Mouse (Mus musculus): Measurements from ENCODE around the gene Shisa8. TPM values are rescaled to one million over a fixed set of nuclear protein-coding genes. Genes with fewer than 3 reads are reported as not detected.

The Shisa8 gene
- polyA plus RNA-seq, 1 experiment from 2014 or later = 0.19 TPM

DNA sequence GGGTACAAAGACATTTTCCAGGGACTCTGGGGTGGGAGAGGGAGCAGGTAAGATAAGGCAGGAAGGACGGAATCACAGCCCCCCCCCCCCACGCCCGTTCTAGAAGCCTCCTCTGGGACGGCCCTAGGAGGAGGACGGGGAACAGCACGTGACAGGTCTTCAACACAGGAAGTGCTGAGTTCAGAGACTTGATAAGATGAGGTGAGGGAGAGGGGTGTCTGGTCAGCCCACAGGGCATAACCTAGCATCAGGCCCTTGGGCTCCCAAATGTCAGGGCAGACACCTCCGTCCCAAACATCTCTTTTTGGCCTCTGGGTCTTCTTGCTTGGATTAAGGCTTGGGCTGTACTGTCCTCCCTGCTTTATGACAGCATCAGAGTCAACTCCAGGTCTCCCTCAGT lies 10.6 kb upstream of the Shisa8 start:
- Histone ChIP-seq H3K4me2 (peak overlapping the region; percentile 72), H3K36me3 (no peaks in the 10 kb centered on the region), H3K27ac (ENCODE audit: poor library complexity, severe bottlenecking) (no peak overlapping the region), H3K4me1 (replicated peaks) (peaks cover 18% of the 10 kb centered on the region), H3K9ac (no peak overlapping the region), H3K9me3 (replicated peaks) (no peaks in the 10 kb centered on the region), H3K4me3 (peak overlapping the region; percentile 36; the same call in 1 of the 2 replicates), H3K27me3 (replicated peaks) (peaks cover 79% of the 10 kb centered on the region)
- 11% methylated on average over 7 of the region's 7 CpGs for WGBS
- ATAC-seq (ENCODE audit: insufficient number of reproducible peaks, low FRiP score) = no peak

DNA sequence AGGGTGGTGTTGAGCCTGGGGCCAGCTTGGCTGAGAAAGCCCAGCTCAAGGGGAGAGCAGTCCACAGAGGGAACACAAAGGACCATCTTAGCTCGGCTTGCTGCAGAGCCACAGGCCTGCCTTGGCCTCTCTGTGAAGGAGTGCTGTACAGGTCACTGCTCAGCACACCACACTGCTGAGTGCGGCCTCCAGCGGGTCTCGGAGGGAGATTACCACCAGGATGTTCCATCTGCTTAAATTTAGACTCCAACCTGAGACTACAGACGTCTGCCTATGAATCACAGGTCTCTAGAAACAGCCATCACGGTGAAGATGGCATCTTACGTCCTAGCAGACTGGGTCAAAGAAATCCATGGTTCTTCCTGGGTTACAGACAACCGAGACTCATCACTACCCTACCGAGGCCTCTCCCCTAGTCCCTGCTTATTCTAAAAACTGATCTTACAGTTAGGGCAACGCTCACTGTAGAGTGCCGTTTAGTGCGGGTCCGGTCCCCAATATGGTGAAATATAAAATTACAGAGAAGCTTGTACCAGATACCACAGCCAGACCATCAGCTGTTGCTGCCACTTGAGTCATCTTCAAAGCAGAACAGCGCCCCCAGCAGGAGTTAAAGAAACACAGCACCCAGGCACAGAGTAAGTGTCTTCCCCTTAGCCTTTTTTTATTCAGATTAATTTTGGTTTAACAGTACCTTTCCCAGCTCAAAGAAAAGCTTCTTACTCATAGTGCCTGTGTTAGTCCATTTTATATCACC lies 8.7 kb upstream of the Shisa8 start:
- Histone ChIP-seq H3K27ac (ENCODE audit: poor library complexity, severe bottlenecking) (no peak overlapping the region), H3K4me1 (replicated peaks) (peaks cover 29% of the 10 kb centered on the region), H3K4me3 (no peak overlapping the region), H3K9me3 (replicated peaks) (no peaks in the 10 kb centered on the region), H3K27me3 (replicated peaks) (peaks cover 91% of the 10 kb centered on the region), H3K36me3 (no peaks in the 10 kb centered on the region), H3K4me2 (no peak overlapping the region), H3K9ac (no peak overlapping the region)
- ATAC-seq (ENCODE audit: insufficient number of reproducible peaks, low FRiP score) = no peak
- 68% methylated on average over 14 of the region's 14 CpGs for WGBS

DNA sequence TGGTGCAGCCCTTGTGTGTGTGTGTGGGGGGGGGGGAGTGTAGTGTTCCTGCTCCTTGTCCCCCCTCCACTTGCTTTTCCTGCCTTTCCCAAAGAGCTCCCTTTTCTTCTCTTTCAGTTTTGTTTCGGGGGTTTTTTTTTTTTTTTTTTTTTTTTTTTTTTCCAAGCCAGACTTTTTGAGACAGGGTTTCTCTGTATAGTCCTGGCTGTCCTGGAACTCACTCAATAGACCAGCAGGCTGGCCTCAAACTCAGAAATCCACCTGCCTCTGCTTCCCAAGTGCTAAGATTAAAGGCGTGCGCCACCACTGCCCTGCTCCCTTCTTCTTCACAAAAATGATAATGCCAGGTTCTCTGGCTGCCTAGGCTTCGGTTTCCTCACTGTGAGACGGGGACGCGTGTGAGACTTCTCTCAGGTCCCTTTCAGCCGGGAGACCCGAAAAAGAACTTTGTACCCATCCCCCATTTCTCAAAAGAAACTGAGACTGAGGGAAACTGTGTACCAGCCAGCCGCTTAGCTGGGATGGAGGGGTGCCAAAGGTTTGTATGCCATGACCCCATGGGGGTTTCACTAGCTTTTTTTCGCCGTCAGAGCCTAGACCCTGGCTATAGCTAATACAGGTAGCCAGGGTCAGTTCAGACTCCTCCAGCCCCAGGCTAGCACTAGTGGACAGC lies 7.5 kb upstream of the Shisa8 start:
- Histone ChIP-seq H3K27ac (ENCODE audit: poor library complexity, severe bottlenecking) (no peak overlapping the region), H3K4me3 (no peak overlapping the region), H3K36me3 (no peaks in the 10 kb centered on the region), H3K4me1 (replicated peaks) (peaks cover 40% of the 10 kb centered on the region), H3K9me3 (replicated peaks) (no peaks in the 10 kb centered on the region), H3K9ac (no peak overlapping the region), H3K4me2 (no peak overlapping the region), H3K27me3 (replicated peaks) (peaks cover 91% of the 10 kb centered on the region)
- WGBS = 79% methylated on average over 11 of the region's 12 CpGs
- ATAC-seq (ENCODE audit: insufficient number of reproducible peaks, low FRiP score) = no peak

DNA sequence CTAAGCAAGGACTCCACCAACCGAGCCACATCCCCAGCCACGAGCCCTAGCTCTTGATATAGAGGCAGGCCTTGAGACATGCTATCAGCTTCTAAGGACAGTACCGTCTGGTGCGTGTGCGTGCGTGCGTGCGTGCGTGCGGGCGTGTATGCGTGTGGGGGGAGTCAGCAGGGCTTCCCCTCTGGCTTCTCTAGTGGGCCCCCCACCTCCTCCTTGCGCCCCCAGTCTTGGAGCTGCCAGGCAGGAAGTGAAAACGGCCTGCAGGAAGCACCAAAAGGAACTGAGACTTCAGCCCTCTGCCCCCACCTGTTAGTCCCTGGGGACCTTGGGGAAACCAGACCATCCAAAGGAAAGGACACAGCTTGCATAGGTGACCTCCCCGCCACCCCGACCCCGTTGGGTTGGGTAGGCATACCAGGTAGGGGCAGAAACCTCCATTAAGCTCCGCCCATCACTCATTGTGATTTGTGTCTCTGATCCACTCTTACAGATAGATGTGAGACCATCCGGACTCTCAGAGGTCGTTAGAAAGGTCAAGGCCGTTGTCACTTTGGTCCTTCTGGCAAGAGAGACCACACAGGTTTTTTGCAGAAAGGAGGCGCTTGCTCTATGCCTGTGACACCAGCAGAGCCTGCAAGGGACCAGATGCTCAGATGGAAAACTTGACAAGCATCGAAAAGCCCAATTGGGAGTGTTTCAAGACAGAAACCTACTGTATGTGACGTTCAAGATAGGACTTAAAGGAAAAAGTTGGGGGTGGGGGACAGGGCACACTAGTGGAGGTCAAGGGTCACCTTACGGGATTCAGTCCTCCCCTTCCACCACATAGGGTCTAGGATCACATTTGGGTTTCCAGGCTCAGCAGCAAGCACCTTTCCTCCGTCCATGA lies 6.4 kb upstream of the Shisa8 start:
- Histone ChIP-seq H3K27ac (ENCODE audit: poor library complexity, severe bottlenecking) (no peak overlapping the region), H3K9me3 (replicated peaks) (no peaks in the 10 kb centered on the region), H3K4me2 (no peak overlapping the region), H3K4me3 (no peak overlapping the region), H3K4me1 (replicated peaks) (peaks cover 34% of the 10 kb centered on the region), H3K27me3 (replicated peaks) (peaks cover 91% of the 10 kb centered on the region), H3K36me3 (no peaks in the 10 kb centered on the region), H3K9ac (no peak overlapping the region)
- ATAC-seq (ENCODE audit: insufficient number of reproducible peaks, low FRiP score) = no peak
- 67% methylated on average over 26 of the region's 26 CpGs for WGBS

DNA sequence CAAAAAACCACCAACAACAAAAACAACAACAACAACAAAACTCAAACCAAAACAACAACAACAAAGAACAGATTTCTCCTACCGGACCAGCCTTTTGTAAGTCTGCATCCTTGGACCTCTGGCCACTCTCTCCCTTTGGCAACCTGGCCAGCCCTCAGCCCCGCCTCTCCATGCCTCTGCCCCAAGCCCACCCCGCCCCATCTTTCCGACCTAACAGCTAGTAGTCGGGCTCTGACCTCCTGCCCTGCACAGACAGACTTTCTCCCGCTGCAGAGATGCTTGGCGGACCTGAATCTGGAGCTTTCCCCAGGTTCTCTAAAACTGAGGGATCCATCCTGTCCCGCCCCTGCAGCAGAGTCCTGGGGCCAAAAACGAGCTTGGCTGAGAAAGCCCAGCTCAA lies 5.4 kb upstream of the Shisa8 start:
- Histone ChIP-seq H3K9ac (no peak overlapping the region), H3K36me3 (no peaks in the 10 kb centered on the region), H3K27ac (ENCODE audit: poor library complexity, severe bottlenecking) (no peak overlapping the region), H3K27me3 (replicated peaks) (peaks cover 91% of the 10 kb centered on the region), H3K4me3 (no peak overlapping the region), H3K9me3 (replicated peaks) (no peaks in the 10 kb centered on the region), H3K4me1 (replicated peaks) (peaks cover 28% of the 10 kb centered on the region), H3K4me2 (no peak overlapping the region)
- no peak for ATAC-seq (ENCODE audit: insufficient number of reproducible peaks, low FRiP score)
- 35% methylated on average over 9 of the region's 9 CpGs for WGBS

DNA sequence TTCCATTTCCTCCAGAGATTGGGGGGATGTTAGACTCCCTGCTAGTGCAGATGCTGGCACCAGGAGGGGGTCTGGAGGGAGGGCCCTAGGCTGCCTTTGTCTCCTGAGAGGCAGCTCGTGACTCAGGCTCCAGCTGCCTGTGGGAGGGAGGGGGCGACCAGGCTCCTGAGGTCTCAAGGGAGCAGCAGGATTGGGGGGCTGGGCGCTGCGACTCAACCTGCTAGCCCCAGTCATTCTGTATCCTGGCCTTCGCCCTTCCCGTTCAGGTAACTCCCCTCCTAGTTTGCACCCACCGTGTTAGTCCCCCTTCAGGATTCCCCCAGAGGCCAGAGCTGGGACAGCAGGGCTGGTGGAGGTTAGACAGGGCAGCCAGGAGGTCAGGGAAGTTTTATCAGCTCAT lies 4.4 kb upstream of the Shisa8 start:
- H3K4me2 ChIP-seq = no peak overlapping the region
- H3K4me1 ChIP-seq (replicated peaks) = peaks cover 36% of the 10 kb centered on the region
- ATAC-seq (ENCODE audit: insufficient number of reproducible peaks, low FRiP score) = no peak
- H3K27ac ChIP-seq (ENCODE audit: poor library complexity, severe bottlenecking) = no peak overlapping the region
- no peaks in the 10 kb centered on the region for H3K9me3 ChIP-seq (replicated peaks)
- H3K36me3 ChIP-seq = no peaks in the 10 kb centered on the region
- no peak overlapping the region for H3K9ac ChIP-seq
- peaks cover 91% of the 10 kb centered on the region for H3K27me3 ChIP-seq (replicated peaks)
- no peak overlapping the region for H3K4me3 ChIP-seq
- 11% methylated on average over 7 of the region's 7 CpGs for WGBS

DNA sequence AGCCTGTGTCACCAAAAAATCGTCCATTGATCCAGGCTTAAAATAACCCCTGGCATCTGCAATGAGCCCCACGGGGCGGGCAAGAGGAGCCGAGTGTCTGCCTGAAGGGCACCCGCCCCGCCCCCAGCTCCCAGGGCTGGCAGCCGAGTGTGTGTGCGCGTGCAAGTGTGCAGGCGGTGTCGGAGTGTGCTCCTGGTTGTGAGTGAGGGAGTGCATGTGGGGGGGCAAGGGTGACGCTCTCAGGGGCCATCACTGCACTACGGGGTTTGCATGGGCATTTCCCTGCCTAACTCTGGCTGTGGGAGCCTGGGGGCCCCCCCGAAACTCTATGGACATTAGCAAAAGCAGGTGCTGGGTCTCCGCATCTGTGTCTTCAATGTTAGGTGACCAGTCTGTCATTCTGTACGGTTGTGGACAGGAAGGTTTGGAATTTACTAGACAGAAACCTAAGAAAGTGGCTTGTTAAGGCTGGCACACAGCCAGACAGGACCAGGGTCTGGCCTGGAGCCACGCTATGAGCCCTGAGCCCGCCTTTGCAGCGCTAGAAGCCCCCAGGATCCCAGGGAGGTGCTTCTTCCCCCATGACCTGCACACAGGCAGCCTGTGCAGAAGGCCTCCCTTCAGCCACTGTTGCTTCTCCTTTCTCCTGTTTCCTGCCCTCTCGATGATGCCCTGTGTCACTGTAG lies 3.7 kb upstream of the Shisa8 start:
- H3K27ac ChIP-seq (ENCODE audit: poor library complexity, severe bottlenecking) = no peak overlapping the region
- ATAC-seq (ENCODE audit: insufficient number of reproducible peaks, low FRiP score) = no peak
- H3K4me2 ChIP-seq = peak overlapping the region; percentile 24; the same call in 1 of the 2 replicates
- H3K4me1 ChIP-seq (replicated peaks) = peaks cover 43% of the 10 kb centered on the region
- WGBS = 42% methylated on average over 20 of the region's 20 CpGs
- H3K36me3 ChIP-seq = no peaks in the 10 kb centered on the region
- peaks cover 92% of the 10 kb centered on the region for H3K27me3 ChIP-seq (replicated peaks)
- 0 out of 2 replicates have a peak overlapping the region, but pooled peaks have one; percentile 15 for H3K9ac ChIP-seq
- H3K4me3 ChIP-seq = no peak overlapping the region
- H3K9me3 ChIP-seq (replicated peaks) = no peaks in the 10 kb centered on the region

DNA sequence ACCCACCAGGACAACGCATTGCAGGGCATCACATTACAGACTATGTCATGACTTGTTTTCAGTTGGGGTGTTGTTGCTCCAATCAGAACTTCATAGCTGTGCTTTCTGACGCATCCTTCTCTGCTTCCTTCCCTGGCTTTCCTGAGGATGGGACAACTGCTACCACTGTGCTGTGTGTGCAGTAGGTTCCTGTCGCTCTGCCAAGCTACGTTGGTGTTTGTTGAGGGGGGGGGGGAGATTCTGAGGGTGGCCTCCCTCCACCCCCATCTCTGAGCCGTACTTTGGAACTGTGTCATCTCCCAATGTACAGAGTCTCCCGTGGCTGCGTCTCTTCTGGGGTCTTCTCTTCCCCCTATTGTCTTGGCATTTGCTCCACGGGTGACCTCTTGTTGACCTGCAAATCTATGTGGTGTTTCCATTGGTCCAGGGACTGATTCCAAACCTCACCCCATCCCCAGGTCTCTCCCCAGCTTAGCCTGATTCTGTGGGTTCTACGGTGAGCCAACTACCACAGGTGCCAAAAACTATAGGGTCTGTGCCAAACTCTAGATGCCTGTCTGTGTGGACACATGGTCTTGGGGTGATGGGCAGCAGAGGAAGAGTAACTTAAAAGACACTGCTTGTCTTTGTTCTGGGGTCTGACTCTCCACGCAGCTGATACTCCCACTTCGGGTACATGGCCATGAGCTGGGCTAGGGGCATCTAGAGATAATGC lies 2.9 kb upstream of the Shisa8 start:
- H3K4me3 ChIP-seq = no peak overlapping the region
- H3K36me3 ChIP-seq = no peaks in the 10 kb centered on the region
- no peak overlapping the region for H3K4me2 ChIP-seq
- no peak overlapping the region for H3K27ac ChIP-seq (ENCODE audit: poor library complexity, severe bottlenecking)
- peaks cover 92% of the 10 kb centered on the region for H3K27me3 ChIP-seq (replicated peaks)
- H3K9me3 ChIP-seq (replicated peaks) = no peaks in the 10 kb centered on the region
- peaks cover 44% of the 10 kb centered on the region for H3K4me1 ChIP-seq (replicated peaks)
- H3K9ac ChIP-seq = no peak overlapping the region
- ATAC-seq (ENCODE audit: insufficient number of reproducible peaks, low FRiP score) = no peak
- 34% methylated on average over 11 of the region's 11 CpGs for WGBS

DNA sequence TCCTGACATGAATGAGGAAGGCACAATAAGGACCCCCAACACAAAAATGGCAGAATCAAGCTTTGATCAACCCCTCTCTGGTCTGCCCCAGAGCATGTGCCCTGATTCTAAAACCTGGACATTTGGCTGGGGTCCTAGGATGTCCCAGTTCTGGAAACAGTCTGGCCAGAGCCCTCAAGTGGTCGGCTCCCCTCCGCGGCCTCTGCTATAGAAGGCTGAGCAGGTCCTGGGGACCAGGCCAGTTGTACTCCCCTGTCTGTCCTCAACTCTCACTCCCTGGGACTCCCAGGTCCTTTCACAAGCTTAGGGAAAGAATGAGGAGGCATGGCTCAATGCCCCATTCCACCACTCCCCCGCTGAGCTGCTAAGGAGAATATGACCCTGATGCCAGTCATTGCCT lies 607 bp upstream of the Shisa8 start:
- Histone ChIP-seq H3K9ac (no peak overlapping the region), H3K27me3 (replicated peaks) (peaks cover 97% of the 10 kb centered on the region), H3K4me2 (no peak overlapping the region; the same call in 1 of the 2 replicates), H3K36me3 (no peaks in the 10 kb centered on the region), H3K9me3 (replicated peaks) (no peaks in the 10 kb centered on the region), H3K4me3 (peak overlapping the region; percentile 42; the same call in 1 of the 2 replicates), H3K27ac (ENCODE audit: poor library complexity, severe bottlenecking) (no peak overlapping the region), H3K4me1 (replicated peaks) (peaks cover 44% of the 10 kb centered on the region)
- WGBS = 14% methylated on average over 4 of the region's 4 CpGs
- no peak for ATAC-seq (ENCODE audit: insufficient number of reproducible peaks, low FRiP score)

Measured in heart, embryonic 12.5 days (tissue).